Mouse (Mus musculus) megakaryocyte, embryonic 14.5 days (primary cell): ENCODE results near the gene Dnajc12. TPM values are rescaled to one million over a fixed set of nuclear protein-coding genes. Genes with fewer than 3 reads are reported as not detected.
A peak's percentile ranks its signal among the peaks of the same experiment; 100 is the strongest.
"Not testable (repeated sequence)": the region's sequence is repeated elsewhere in the genome, so short reads cannot be mapped to it uniquely, and the experiment has no call there.

Experiments used
- H3K27me3 ChIP-seq: replicated peaks from 2 replicates; pipeline ENCODE3; 2012; ENCODE audit warnings: inconsistent platforms
- H3K36me3 ChIP-seq: replicated peaks from 2 replicates; pipeline ENCODE3; 2012; ENCODE audit warnings: low read length, inconsistent platforms, mixed read lengths
- H3K4me1 ChIP-seq: 2 replicates; pipeline ENCODE4 v1.6.1; 2012; ENCODE audit warnings: inconsistent platforms
- H3K4me3 ChIP-seq: replicated peaks from 2 replicates; pipeline ENCODE3; 2012; ENCODE audit warnings: moderate library complexity, mild to moderate bottlenecking, inconsistent platforms
- H3K9me3 ChIP-seq: 2 replicates; pipeline ENCODE4 v1.6.1; 2012; ENCODE audit warnings: inconsistent platforms
- FLI1 ChIP-seq: IDR thresholded peaks from 2 replicates; pipeline ENCODE4 v1.6.1; 2012; ENCODE audit warnings: low read length, inconsistent platforms, mixed read lengths
- GATA1 ChIP-seq: IDR thresholded peaks from 3 replicates; pipeline ENCODE4 v1.6.1; 2012; ENCODE audit warnings: mixed read lengths, low read length, inconsistent platforms, borderline replicate concordance
- polyA plus RNA-seq: library from polyadenylated mRNA; stranded (reverse); fragments of >175 nt; gene quantifications from 2 replicates; pipeline ENCODE4 v1.2.3, GENCODE M21; 2012; ENCODE audit warnings: low replicate concordance; ENCODE audit not compliant: insufficient read depth

The Dnajc12 gene
- polyA plus RNA-seq, 1 experiment: 1.0 TPM

DNA sequence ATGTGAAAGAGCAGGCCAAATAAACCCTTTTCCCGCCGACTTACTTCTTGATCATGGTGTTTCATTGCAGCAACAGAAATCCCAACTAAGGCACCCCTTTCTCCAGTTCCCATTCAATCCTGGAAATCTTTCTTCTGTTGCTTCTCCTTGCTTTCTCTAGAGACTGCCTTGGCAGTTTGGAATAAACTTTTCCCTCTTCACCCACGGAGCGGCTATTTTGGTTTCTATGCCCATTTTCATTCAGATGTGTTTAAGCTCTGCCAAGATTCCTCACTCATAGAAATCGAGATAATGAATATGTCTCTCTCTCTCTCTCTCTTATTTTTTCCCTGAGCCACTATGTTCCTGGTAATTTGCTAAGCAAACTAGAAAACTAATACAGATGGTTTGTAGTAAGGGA lies 30.1 kb upstream of the Dnajc12 start:
- Histone ChIP-seq H3K4me1 (peaks cover 8% of the 10 kb centered on the region; the same call in 1 of the 2 replicates), H3K4me3 (no peak overlapping the region)

DNA sequence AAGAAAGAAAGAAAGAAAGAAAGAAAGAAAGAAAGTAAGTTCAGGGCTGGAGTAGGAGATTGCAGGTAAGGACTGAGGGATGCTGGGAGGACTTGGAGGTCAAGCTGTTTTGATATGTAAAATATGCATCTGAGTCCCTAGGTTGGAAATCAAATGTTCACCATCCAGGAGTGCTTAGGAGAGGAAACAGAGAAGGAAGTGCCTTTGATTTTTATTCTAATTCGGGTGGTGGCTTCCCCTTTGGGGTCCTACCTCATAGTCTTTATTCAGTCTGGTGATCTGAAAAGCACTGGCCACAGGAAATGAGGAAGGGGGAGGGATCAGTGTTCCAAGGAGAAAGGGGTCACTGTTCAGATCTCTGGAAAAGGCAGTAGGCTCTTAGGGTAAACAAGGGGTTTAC lies 21.7 kb upstream of the Dnajc12 start:
- TF ChIP-seq FLI1 (no peak), GATA1 (no peak)
- Histone ChIP-seq H3K4me3 (no peak overlapping the region), H3K9me3 (peaks cover 40% of the 10 kb centered on the region)

More for the DNA sequence above, 30.1 kb upstream of the Dnajc12 start:
- no peak for TF ChIP-seq GATA1
- no peak for TF ChIP-seq FLI1
- peaks cover 33% of the 10 kb centered on the region for H3K9me3 ChIP-seq
- peaks cover 17% of the 10 kb centered on the region for H3K27me3 ChIP-seq
- H3K36me3 ChIP-seq: no peaks in the 10 kb centered on the region

DNA sequence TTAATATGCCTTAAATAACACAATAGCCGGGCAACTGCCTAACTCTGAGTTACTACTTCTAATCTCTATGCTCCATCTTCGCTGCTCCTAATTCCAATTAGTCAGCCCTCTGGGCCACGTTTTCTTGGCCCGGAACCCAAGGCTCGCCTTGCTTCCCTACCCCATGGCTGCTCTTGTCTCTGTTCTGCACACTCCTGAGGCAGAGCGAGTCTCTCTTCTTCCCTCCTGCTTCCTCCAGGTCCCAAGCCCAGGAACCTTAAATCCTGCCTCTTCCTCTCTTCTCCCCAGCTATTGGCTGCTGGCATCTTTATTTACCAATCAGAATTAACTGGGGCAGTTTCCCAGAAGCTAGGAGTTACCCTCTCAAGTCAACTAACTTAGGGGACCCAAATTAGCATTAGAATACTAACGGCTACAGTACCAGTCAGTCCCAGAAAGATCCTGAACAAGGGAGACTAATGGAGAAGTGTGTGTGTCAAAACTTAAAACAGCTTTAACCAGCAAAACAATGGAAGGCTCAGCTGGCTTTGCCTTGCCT lies 16.3 kb upstream of the Dnajc12 start:
- H3K4me3 ChIP-seq: no peak overlapping the region

More for the DNA sequence above, 21.7 kb upstream of the Dnajc12 start:
- Histone ChIP-seq H3K27me3 (no peaks in the 10 kb centered on the region), H3K4me1 (no peaks in the 10 kb centered on the region), H3K36me3 (no peaks in the 10 kb centered on the region)

DNA sequence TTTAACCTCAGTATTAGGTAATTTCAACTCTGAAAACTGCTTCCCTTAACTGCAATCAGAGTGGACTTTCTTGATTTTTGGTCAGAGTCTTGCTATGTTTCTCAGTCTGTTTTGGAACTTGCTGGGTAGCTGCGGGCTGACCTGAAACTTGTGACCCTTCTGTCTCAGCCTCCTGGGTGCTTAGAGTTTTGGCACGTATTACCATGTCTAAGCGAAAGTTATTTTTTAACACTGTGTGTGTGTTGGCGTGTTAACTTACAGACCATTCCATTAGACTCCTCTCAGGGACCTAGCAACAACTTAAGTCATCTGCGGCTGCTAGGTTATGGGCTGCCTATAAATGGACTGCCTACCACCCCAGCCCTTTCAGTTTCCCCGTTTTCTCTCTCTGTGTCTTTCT lies 14.9 kb upstream of the Dnajc12 start:
- H3K4me3 ChIP-seq: no peak overlapping the region
- H3K9me3 ChIP-seq: peaks cover 20% of the 10 kb centered on the region
- no peaks in the 10 kb centered on the region for H3K36me3 ChIP-seq
- no peaks in the 10 kb centered on the region for H3K4me1 ChIP-seq
- H3K27me3 ChIP-seq: peaks cover 1% of the 10 kb centered on the region
- TF ChIP-seq GATA1: no peak
- TF ChIP-seq FLI1: no peak

More for the DNA sequence above, 16.3 kb upstream of the Dnajc12 start:
- TF ChIP-seq FLI1 (no peak), GATA1 (no peak)
- Histone ChIP-seq H3K9me3 (peaks cover 19% of the 10 kb centered on the region), H3K27me3 (peaks cover 1% of the 10 kb centered on the region), H3K36me3 (no peaks in the 10 kb centered on the region), H3K4me1 (no peaks in the 10 kb centered on the region)

DNA sequence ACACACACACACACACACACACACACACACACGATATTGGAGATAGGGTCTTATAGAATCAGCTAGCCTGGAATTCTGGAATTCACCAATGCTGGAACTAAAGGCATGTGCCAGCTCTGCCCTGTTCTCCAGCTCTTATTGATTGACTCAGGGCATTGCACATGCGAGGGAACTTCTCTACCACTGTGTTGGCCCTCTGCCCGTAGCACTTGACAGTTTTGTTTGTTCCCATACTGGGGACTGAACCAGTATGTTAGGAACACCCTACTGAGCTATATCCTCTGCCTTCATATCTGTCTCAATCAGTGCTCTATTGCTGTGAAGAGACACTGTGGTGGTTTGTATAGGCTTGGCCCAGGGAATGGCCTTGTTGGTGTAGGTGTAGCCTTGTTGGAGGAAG lies 14.2 kb upstream of the Dnajc12 start:
- Histone ChIP-seq H3K4me3 (no peak overlapping the region), H3K27me3 (peaks cover 1% of the 10 kb centered on the region), H3K4me1 (no peaks in the 10 kb centered on the region), H3K9me3 (peaks cover 20% of the 10 kb centered on the region), H3K36me3 (no peaks in the 10 kb centered on the region)
- TF ChIP-seq GATA1: no peak
- no peak for TF ChIP-seq FLI1

DNA sequence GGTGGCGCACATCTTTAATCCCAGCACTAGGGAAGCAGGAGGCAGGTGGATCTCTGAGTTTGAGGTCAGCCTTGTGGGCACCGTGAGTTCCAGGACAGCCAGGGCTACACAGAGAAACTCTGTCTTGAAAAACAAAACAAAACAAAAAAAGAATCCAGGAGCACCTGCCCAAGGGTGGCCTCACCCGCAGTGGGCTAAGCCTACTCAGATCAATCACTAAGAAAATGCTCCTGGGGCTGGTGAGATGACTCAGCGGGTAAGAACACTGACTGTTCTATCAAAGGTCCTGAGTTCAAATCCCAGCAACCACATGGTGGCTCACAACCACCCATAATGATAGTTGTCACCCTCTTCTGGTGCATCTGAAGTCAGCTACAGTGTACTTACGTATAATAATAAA lies 5.9 kb upstream of the Dnajc12 start:
- TF ChIP-seq FLI1 (no peak), GATA1 (no peak)
- Histone ChIP-seq H3K9me3 (no peaks in the 10 kb centered on the region), H3K4me1 (peaks cover 18% of the 10 kb centered on the region), H3K36me3 (no peaks in the 10 kb centered on the region), H3K27me3 (no peaks in the 10 kb centered on the region), H3K4me3 (no peak overlapping the region)

DNA sequence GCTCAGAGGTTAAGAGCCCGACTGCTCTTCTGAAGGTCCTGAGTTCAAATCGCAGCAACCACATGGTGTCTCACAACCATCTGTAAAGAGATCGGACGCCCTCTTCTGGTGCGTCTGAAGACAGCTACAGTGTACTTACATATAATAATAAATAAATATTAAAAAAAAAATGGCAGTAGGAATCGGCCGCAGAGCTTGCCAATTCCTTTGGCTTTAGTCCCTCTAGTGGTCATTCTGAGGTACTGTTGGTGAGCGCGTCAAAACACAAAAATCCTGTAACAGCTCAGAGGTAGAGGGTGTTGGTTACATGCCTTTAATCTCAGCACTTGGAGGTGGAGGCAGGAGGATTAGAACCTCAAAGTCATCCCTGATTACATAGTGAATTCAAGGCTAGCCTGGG lies 4.8 kb upstream of the Dnajc12 start:
- no peaks in the 10 kb centered on the region for H3K9me3 ChIP-seq
- H3K36me3 ChIP-seq: no peaks in the 10 kb centered on the region
- peak overlapping the region; percentile 17 for H3K4me3 ChIP-seq
- TF ChIP-seq GATA1 (no peak), FLI1 (no peak)
- peaks cover 2% of the 10 kb centered on the region for H3K27me3 ChIP-seq
- H3K4me1 ChIP-seq: peaks cover 27% of the 10 kb centered on the region

DNA sequence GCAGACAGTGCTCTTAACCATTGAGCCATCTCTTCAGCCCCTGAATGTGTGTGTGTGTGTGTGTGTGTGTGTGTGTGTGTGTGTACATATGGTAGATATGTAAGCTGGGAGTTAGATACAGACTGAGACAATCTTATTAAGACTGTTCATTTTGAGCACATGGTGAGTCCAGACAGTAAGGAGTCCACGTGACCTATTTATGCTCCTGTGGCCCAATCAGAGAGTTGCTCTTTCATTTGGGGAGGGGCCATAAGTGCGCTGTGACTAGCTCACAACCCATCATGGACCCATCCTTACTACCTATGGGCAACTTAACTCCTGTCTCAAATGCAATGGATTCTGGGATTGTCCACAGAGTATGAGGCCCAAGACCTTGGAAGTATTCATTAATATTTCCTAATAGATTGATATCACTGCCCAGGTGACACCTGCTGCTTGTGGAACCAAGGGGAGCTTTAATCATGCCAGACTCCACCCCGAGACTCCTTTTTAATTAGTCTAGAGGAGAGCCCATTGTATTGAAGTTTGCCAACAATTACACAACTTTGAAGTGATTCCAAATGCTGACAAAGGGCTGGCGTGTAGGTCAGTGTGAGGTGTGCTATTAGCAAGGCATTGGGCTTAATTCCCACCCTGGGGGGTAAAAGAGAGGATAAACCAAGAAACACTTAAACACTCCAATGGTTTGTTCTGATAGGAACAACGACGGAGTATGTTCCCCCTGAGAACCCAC lies 3.1 kb upstream of the Dnajc12 start:
- no peak overlapping the region for H3K4me3 ChIP-seq
- no peak for TF ChIP-seq GATA1
- H3K27me3 ChIP-seq: peaks cover 2% of the 10 kb centered on the region
- peaks cover 34% of the 10 kb centered on the region for H3K4me1 ChIP-seq
- no peaks in the 10 kb centered on the region for H3K36me3 ChIP-seq
- H3K9me3 ChIP-seq: no peaks in the 10 kb centered on the region

DNA sequence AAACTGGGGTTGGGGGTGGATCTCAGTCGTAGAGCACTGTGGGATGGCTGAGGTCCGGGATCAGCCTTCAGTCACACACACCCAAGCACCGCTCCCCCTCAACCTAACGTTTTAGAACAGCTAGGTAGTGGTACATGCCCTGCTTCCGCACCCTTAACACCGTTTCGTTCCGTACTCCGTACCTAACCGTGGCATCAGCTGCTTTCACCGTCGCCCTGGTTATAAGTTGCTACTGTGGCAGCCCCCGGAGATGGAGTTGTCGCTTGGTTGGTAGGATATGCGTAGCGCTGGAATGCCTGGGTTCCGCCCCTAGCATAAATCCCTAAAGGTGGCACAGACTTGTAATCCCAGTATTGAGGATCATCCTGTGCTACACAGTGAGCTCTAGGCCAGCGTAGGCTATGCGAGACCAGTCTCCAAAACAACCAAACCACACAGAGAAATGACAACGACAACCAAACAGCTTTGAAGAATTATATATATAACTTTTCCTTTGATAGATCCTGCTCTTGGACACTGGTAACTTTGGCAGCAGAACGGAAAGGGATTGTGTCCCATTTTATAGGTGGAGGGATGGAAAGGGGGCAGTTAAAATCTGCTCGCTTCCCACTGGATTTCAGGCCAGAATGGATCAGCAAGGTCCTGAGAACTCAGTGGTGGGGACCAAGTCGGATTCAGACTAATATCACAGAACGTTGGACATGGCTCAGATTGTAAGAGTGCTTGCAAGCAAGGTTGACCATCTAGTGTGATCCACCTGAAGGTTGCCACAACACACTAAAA lies 554 bp upstream of the Dnajc12 start, which contains the start of gene Sirt1:
Sirt1 (minus strand) TSS at position 207 of the 783 bp plus-strand sequence.
- peaks cover 2% of the 10 kb centered on the region for H3K27me3 ChIP-seq
- H3K4me1 ChIP-seq: peaks cover 30% of the 10 kb centered on the region
- no peaks in the 10 kb centered on the region for H3K9me3 ChIP-seq
- no peaks in the 10 kb centered on the region for H3K36me3 ChIP-seq
- peak within 1 kb of the TSS; percentile 92 for H3K4me3 ChIP-seq
- no peak for TF ChIP-seq FLI1
- no peak for TF ChIP-seq GATA1

DNA sequence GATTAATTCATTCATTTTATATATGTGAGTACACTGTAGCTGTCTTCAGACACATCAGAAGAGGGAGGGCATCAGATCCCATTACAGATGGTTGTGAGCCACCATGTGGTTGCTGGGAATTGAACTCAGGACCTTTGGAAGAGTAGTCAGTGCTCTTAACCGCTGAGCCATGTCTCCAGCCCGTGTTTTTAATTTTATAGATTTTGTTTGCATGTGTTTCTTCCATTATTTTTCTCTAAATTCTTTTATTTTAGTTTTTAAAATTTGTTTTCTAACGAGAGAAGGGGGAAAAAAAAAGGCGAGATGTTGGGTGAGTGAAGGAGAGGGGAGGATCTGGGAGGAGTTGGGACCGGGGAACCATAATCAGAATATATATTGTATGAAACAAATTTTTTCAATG lies 3.7 kb downstream of the Dnajc12 start:
- peaks cover 24% of the 10 kb centered on the region for H3K4me1 ChIP-seq
- H3K4me3 ChIP-seq: peak overlapping the region; percentile 92
- not testable (repeated sequence) for H3K36me3 ChIP-seq, H3K27me3 ChIP-seq, H3K9me3 ChIP-seq
